8 mouse cellular contexts compared by ENCODE assay signal in genomic region chr11:112870201-112871035, GRCm38 (mm10).
A peak's percentile ranks its signal among the peaks of the same experiment; 100 is the strongest.
DNase-seq lines count a peak whose midpoint lies in the region; ATAC-seq lines count a peak whose summit lies in the region.

No protein-coding gene starts in this region.

- H3K9me3 ChIP-seq in limb, embryonic 11.5 days (ENCODE audit: control insufficient read depth, low read length): no peaks in the 10 kb centered on the region
- H3K9me3 ChIP-seq in stomach, embryonic 16.5 days (replicated peaks; ENCODE audit: control insufficient read depth, low read length): no peaks in the 10 kb centered on the region

- H3K27ac ChIP-seq in limb, embryonic 11.5 days (replicated peaks; ENCODE audit: low read depth, low read length): no peak overlapping the region; the same call in 1 of the 2 replicates
- H3K27ac ChIP-seq in stomach, embryonic 16.5 days (ENCODE audit: low read length): no peak overlapping the region

- H3K9ac ChIP-seq in limb, embryonic 11.5 days (ENCODE audit: low read length): peak overlapping the region; percentile 12
- peak overlapping the region; percentile 48; the same call in 1 of the 2 replicates for H3K9ac ChIP-seq in stomach, embryonic 16.5 days (ENCODE audit: low read length)

- ATAC-seq in frontal cortex, adult (ENCODE audit: low TSS enrichment): peak; percentile 32; the same call in 1 of the 2 replicates
- ATAC-seq in limb, embryonic 11.5 days (ENCODE audit: insufficient number of reproducible peaks, low FRiP score, low TSS enrichment, low read depth): peak; percentile 84
- no peak for ATAC-seq in stomach, embryonic 16.5 days (ENCODE audit: insufficient read depth, low FRiP score)

- peak overlapping the region; percentile 16 for H3K4me3 ChIP-seq in limb, embryonic 11.5 days (ENCODE audit: low read depth, low read length)
- peak overlapping the region; percentile 10; the same call in 1 of the 2 replicates for H3K4me3 ChIP-seq in stomach, embryonic 16.5 days (replicated peaks; ENCODE audit: low read length)

- 2% methylated on average over 17 of the region's 17 CpGs for WGBS in limb, embryonic 11.5 days
- WGBS in stomach, embryonic 16.5 days: 8% methylated on average over 17 of the region's 17 CpGs

- peak overlapping the region; percentile 43 for H3K4me2 ChIP-seq in limb, embryonic 11.5 days (ENCODE audit: low read depth, severe bottlenecking)
- H3K4me2 ChIP-seq in stomach, embryonic 16.5 days (ENCODE audit: low read depth, low read length): peak overlapping the region; percentile 45

- peaks cover 32% of the 10 kb centered on the region for H3K4me1 ChIP-seq in limb, embryonic 11.5 days (ENCODE audit: control insufficient read depth, insufficient read depth, low read length)
- H3K4me1 ChIP-seq in stomach, embryonic 16.5 days (ENCODE audit: control insufficient read depth, insufficient read depth, low read length): peaks cover 8% of the 10 kb centered on the region; the same call in 1 of the 2 replicates

- no peak for DNase-seq in frontal cortex, postnatal 14 days (ENCODE audit: low spot score in 2 of 2)
- peak; percentile 4 for DNase-seq in lung, postnatal 10 days
- no peak for DNase-seq in lung, postnatal 4 days
- DNase-seq in limb, embryonic 11.5 days (ENCODE audit: low spot score): peak; percentile 65
- DNase-seq in spleen, postnatal 10 days (ENCODE audit: low spot score in 2 of 2): no peak
- DNase-seq in thymus, postnatal 0 days (ENCODE audit: low spot score): no peak

- no peaks in the 10 kb centered on the region for H3K36me3 ChIP-seq in limb, embryonic 11.5 days (ENCODE audit: control insufficient read depth, insufficient read depth, low read length)
- H3K36me3 ChIP-seq in stomach, embryonic 16.5 days (ENCODE audit: control insufficient read depth, insufficient read depth, low read length): no peaks in the 10 kb centered on the region

- no peaks in the 10 kb centered on the region for H3K27me3 ChIP-seq in limb, embryonic 11.5 days (ENCODE audit: control insufficient read depth, insufficient read depth, low read length)
- no peaks in the 10 kb centered on the region for H3K27me3 ChIP-seq in stomach, embryonic 16.5 days (ENCODE audit: control insufficient read depth, insufficient read depth, low read length)

Comparison
In these comparisons a context has a peak if more than half of its experiments do, and no peak if none do; other contexts are left out.
1. DNase-seq: peak in lung, postnatal 10 days (single experiment) and limb, embryonic 11.5 days (single experiment); none in frontal cortex, postnatal 14 days (0 of 2), lung, postnatal 4 days (0 of 2), spleen, postnatal 10 days (0 of 2) and thymus, postnatal 0 days (single experiment).